Mouse (Mus musculus) ovary, adult 18-20 months (tissue): Measurements from ENCODE around the gene Adamts10.

Experiments used
- DNase-seq: peaks from one replicate; pipeline ENCODE4 v3.0.0; 2022; ENCODE audit warnings: low spot score, mixed read lengths

The Adamts10 gene

DNA sequence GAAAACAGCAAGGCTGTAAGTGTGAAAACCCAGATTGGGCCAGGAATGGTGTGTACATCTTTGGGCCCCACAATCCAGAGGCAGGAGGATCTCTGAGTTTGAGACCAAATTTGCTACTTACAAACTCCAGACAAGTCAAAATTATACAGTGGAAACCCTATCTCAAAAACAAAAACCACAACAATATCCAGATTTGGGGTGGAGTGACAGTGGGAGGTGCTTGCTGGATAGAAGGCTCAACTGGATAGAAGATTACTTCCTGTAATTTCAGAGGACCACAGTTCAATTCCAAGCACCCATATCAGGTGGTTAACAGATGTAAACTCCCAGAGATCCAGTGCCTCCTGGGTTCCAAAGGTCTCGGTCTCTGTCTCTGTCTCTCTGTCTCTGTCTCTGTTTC lies 30.5 kb downstream of the Adamts10 start:
- DNase-seq = no peak

GRCm38 (mm10) chr17:33555223-33555855 lies 31.3 kb downstream of the Adamts10 start, which contains the start of gene Myo1f:
Gene Myo1f, plus strand, starts transcription at chr17:33555707.
- DNase-seq = no peak

GRCm38 (mm10) chr17:33557922-33558321 lies 33.9 kb downstream of the Adamts10 start:
- DNase-seq = no peak

DNA sequence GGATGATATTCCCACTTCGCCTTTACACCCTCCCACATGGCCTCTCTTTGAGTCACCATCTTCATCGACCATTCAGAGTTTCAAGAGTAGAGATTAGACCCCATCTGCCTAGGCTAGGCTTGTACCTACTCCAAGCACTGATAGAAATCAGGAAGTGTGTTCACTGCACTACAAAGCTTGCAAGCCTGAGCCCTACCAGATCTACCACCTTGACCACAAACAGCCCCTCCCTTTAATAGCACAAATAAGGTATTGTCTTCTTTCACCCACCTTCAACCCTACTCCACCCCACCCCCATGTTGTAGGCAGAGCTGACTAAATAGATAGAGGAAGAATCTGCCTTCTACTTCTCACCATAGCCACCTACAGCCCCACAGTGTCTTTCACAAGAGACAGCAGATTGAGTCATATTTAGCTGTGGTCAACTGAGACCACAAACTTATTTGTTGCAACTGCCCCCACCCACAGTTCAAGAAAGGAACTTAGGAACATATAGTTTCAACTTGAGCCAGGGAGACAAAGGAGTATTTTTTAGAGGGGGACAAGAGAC lies 39.6 kb downstream of the Adamts10 start:
- no peak for DNase-seq

GRCm38 (mm10) chr17:33564599-33564998 lies 40.6 kb downstream of the Adamts10 start:
- no peak for DNase-seq

GRCm38 (mm10) chr17:33566182-33566581 lies 42.2 kb downstream of the Adamts10 start:
- DNase-seq = no peak

DNA sequence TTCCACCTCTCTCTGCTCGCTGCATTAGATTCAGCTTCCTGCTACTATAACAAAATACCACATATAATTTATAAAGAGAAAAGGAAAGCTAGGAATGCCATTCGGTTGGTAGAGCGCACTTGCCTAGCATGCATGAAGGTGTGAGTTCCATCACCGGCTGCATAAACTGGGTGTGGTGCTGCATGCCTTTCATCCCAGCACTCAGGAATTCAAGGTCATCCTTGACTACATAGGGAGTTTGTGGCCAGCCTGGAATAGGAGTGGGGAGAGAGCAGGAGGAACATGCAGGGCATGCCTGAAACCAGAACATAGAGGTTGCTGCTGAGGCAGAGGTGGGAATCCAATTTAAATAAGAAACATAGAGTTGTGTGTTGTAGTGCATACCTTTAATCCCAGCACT lies 60.1 kb downstream of the Adamts10 start:
- DNase-seq = no peak

GRCm38 (mm10) chr17:33586011-33586410 lies 62.0 kb downstream of the Adamts10 start:
- no peak for DNase-seq

DNA sequence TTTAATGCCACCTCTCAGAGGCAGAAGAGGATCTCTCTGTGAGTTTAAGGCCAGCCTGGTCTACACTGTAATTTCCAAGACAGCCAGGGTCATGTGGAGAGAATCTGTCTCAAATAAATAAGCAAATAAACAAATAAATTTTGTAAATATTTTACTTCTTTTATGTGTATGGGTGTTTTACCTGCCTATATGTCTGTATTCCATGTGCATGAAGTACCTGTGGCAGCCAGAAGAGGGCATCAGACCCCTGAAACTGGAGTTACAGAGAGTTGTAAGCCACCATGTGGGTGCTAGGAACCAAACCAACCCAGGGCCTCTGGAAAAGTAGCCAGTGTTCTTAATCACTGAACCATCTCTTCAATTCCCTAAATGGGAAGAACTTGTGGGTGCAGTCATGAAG lies 73.3 kb downstream of the Adamts10 start:
- no peak for DNase-seq

DNA sequence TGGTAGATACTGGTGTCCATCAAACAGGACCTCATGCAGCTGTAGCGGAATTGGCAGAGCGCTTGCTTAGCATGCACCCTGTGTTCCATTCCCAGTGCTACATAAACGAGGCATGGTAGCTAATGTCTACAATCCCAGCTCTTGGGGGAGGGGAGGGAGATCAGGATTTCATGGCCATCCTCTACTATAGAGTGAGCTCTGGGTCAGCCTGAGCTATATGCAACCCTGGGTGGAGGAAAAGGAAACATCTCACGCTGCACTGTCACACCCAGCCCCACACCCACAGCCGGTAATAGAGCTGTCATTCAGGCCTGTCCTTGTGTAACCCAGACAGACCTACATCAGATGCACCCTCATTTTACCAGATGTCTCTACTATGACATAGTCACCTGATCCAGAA lies 74.5 kb downstream of the Adamts10 start:
- no peak for DNase-seq

DNA sequence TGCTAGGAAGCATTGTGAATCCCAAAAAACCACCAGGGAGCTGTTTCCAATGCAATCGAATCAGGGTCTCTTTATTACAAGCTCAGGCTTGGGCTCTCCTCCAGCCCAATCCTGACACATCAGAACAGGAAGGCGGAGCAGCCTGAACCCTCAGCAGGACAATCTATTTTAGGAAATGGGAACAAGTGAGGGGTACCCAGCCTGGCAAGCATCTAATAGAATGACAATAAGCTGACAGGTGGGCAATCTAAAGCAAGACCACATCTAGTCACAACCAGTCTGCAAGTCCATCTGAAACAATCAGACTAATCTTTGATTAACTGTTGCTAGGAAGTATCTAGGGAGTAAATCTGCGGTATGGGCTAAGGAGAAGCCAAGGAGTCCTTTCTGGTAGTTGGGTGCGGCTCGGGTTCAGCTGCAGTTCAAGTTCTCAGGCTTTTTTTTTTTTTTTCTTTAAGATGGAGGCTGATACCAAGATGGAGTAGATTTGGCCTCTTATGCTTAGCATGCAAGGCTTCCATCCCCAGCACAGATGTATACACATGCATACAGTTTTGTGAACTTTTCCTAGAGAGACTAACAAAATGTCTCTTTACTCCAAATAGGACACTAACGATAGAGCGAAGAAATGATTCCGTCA lies 76.0 kb downstream of the Adamts10 start:
- DNase-seq = no peak

- no peak for DNase-seq
These were observed 76.8 kb downstream of the Adamts10 start for GRCm38 (mm10) chr17:33600831-33601230.

- no peak for DNase-seq
These were observed 77.9 kb downstream of the Adamts10 start for GRCm38 (mm10) chr17:33601947-33602346.
